Comparison of ENCODE assay signal across 27 mouse cellular contexts in genomic region chr7:66170802-66171505, GRCm38 (mm10).
DNase-seq lines count a peak whose midpoint lies in the region; ATAC-seq and TF ChIP-seq lines count a peak whose summit lies in the region.
"Had no signal": no experiment of that assay in that cellular context is flagged by ENCODE, and none has a peak within 500 bp of the region (broad histone marks: within the 10 kb centered on the region; RNA-seq: fewer than 3 reads in every experiment).

No protein-coding gene starts in this region.

- no peak overlapping the region for H3K4me2 ChIP-seq in forebrain, embryonic 11.5 days (ENCODE audit: low read depth, low read length, severe bottlenecking)
- no peak overlapping the region for H3K4me2 ChIP-seq in forebrain, embryonic 13.5 days
- no peak overlapping the region for H3K4me2 ChIP-seq in lung, postnatal 0 days (replicated peaks; ENCODE audit: low read depth, low read length)
- H3K4me2 ChIP-seq: embryonic facial prominence, embryonic 13.5 days; embryonic facial prominence, embryonic 15.5 days had no signal

- no peaks in the 10 kb centered on the region for H3K4me1 ChIP-seq in forebrain, embryonic 11.5 days (replicated peaks; ENCODE audit: control insufficient read depth, insufficient read depth, low read length)
- H3K4me1 ChIP-seq in forebrain, embryonic 13.5 days, result no peaks in the 10 kb centered on the region
- H3K4me1 ChIP-seq in heart, embryonic 10.5 days, result peaks cover 2% of the 10 kb centered on the region; the same call in 1 of the 2 replicates
- no peaks in the 10 kb centered on the region for H3K4me1 ChIP-seq in lung, postnatal 0 days (ENCODE audit: insufficient read depth, low read depth, low read length)
- H3K4me1 ChIP-seq: embryonic facial prominence, embryonic 13.5 days; embryonic facial prominence, embryonic 15.5 days; forebrain, embryonic 10.5 days had no signal

- H3K27ac ChIP-seq in forebrain, embryonic 11.5 days (ENCODE audit: low read depth, low read length), result no peak overlapping the region
- no peak overlapping the region for H3K27ac ChIP-seq in forebrain, embryonic 13.5 days
- no peak overlapping the region for H3K27ac ChIP-seq in heart, embryonic 10.5 days
- no peak overlapping the region for H3K27ac ChIP-seq in lung, postnatal 0 days (ENCODE audit: low read length)
- H3K27ac ChIP-seq: embryonic facial prominence, embryonic 13.5 days; embryonic facial prominence, embryonic 15.5 days; forebrain, embryonic 10.5 days had no signal

- no peaks in the 10 kb centered on the region; the same call in 1 of the 2 replicates for H3K36me3 ChIP-seq in forebrain, embryonic 11.5 days (ENCODE audit: control insufficient read depth, insufficient read depth, low read length)
- H3K36me3 ChIP-seq in forebrain, embryonic 13.5 days (ENCODE audit: poor library complexity, severe bottlenecking), result peaks cover 50% of the 10 kb centered on the region
- H3K36me3 ChIP-seq in heart, embryonic 10.5 days, result peaks cover 43% of the 10 kb centered on the region
- H3K36me3 ChIP-seq in lung, postnatal 0 days (ENCODE audit: insufficient read depth, low read length), result 0 out of 2 replicates have a peak, but pooled peaks cover 10% of the 10 kb centered on the region

- no peak for TF ChIP-seq EP300 in lung, postnatal 0 days (IDR thresholded peaks at IDR 0.05)

- no peak for TF ChIP-seq CTCF in lung, postnatal 0 days (IDR thresholded peaks at IDR 0.05)

- no peak overlapping the region for H3K4me3 ChIP-seq in forebrain, embryonic 11.5 days (ENCODE audit: low read depth, low read length)
- H3K4me3 ChIP-seq in forebrain, embryonic 13.5 days, result no peak overlapping the region
- no peak overlapping the region for H3K4me3 ChIP-seq in heart, embryonic 10.5 days
- no peak overlapping the region for H3K4me3 ChIP-seq in lung, postnatal 0 days (ENCODE audit: low read depth, low read length)
- H3K4me3 ChIP-seq: embryonic facial prominence, embryonic 13.5 days; embryonic facial prominence, embryonic 15.5 days; erythroblast, embryonic 14.5 days; forebrain, embryonic 10.5 days had no signal

- ATAC-seq in forebrain, embryonic 11.5 days (replicated peaks; ENCODE audit: low FRiP score), result no peak
- no peak for ATAC-seq in forebrain, embryonic 13.5 days
- no peak for ATAC-seq in lung, postnatal 0 days
- ATAC-seq: CD4-positive, CD25-positive, alpha-beta regulatory T cell, adult 4 months; forebrain, embryonic 14.5 days; forebrain, embryonic 16.5 days; Patski had no signal

- no peaks in the 10 kb centered on the region for H3K9me3 ChIP-seq in forebrain, embryonic 11.5 days (ENCODE audit: control insufficient read depth, low read length)
- H3K9me3 ChIP-seq in forebrain, embryonic 13.5 days (replicated peaks), result no peaks in the 10 kb centered on the region
- no peaks in the 10 kb centered on the region for H3K9me3 ChIP-seq in heart, embryonic 10.5 days
- no peaks in the 10 kb centered on the region for H3K9me3 ChIP-seq in lung, postnatal 0 days (ENCODE audit: low read length)
- H3K9me3 ChIP-seq: embryonic facial prominence, embryonic 13.5 days; embryonic facial prominence, embryonic 15.5 days; forebrain, embryonic 10.5 days; G1E had no signal

- no peak overlapping the region for H3K9ac ChIP-seq in forebrain, embryonic 11.5 days (ENCODE audit: low read length)
- H3K9ac ChIP-seq in forebrain, embryonic 13.5 days, result no peak overlapping the region
- H3K9ac ChIP-seq in lung, postnatal 0 days (replicated peaks; ENCODE audit: low read depth), result no peak overlapping the region
- H3K9ac ChIP-seq: embryonic facial prominence, embryonic 13.5 days; embryonic facial prominence, embryonic 15.5 days had no signal

- DNase-seq in forebrain, embryonic 11.5 days (ENCODE audit: low spot score), result peak; percentile 44
- peak; percentile 69 for DNase-seq in heart, embryonic 10.5 days (ENCODE audit: low spot score)
- no peak for DNase-seq in heart, adult 8-10 months (ENCODE audit: low spot score)
- peak; percentile 4 for DNase-seq in ZHBTc4 (ENCODE audit: low read depth, low spot score)
- DNase-seq in lung, postnatal 0 days (ENCODE audit: low spot score), result no peak
- DNase-seq: adrenal gland, adult 2 months; adrenal gland, postnatal 10 days; adrenal gland, postnatal 25 days; B cell, adult 2 months; cerebellum, adult 11 months; cerebellum, adult 18-20 months; cerebellum, adult 8-10 months; cerebellum, adult 9-11 months; cerebellum, postnatal 14 days; cerebellum, postnatal 36 days; embryo, embryonic 11 days had no signal

- H3K27me3 ChIP-seq in forebrain, embryonic 11.5 days (ENCODE audit: control insufficient read depth, insufficient read depth, low read length), result no peaks in the 10 kb centered on the region
- H3K27me3 ChIP-seq in forebrain, embryonic 13.5 days, result no peaks in the 10 kb centered on the region
- H3K27me3 ChIP-seq in heart, embryonic 10.5 days (ENCODE audit: insufficient read depth, poor library complexity, severe bottlenecking), result no peaks in the 10 kb centered on the region
- H3K27me3 ChIP-seq in lung, postnatal 0 days (replicated peaks; ENCODE audit: insufficient read depth, low read length), result no peaks in the 10 kb centered on the region
- H3K27me3 ChIP-seq: CH12.LX; embryonic facial prominence, embryonic 13.5 days; embryonic facial prominence, embryonic 15.5 days; Patski had no signal

- 96% methylated on average over 27 of the region's 27 CpGs for WGBS in forebrain, embryonic 11.5 days
- 93% methylated on average over 27 of the region's 27 CpGs for WGBS in forebrain, embryonic 13.5 days
- WGBS in heart, embryonic 10.5 days, result 94% methylated on average over 27 of the region's 27 CpGs
- 94% methylated on average over 27 of the region's 27 CpGs for WGBS in lung, postnatal 0 days

Comparison
In these comparisons a context has a peak if more than half of its experiments do, and no peak if none do; other contexts are left out.
1. DNase-seq: peak in forebrain, embryonic 11.5 days (single experiment), heart, embryonic 10.5 days (single experiment) and ZHBTc4 (single experiment); none in heart, adult 8-10 months (single experiment) and lung, postnatal 0 days (single experiment).